Mouse (Mus musculus): Measurements from ENCODE around the gene Sh3gl2.

DNA sequence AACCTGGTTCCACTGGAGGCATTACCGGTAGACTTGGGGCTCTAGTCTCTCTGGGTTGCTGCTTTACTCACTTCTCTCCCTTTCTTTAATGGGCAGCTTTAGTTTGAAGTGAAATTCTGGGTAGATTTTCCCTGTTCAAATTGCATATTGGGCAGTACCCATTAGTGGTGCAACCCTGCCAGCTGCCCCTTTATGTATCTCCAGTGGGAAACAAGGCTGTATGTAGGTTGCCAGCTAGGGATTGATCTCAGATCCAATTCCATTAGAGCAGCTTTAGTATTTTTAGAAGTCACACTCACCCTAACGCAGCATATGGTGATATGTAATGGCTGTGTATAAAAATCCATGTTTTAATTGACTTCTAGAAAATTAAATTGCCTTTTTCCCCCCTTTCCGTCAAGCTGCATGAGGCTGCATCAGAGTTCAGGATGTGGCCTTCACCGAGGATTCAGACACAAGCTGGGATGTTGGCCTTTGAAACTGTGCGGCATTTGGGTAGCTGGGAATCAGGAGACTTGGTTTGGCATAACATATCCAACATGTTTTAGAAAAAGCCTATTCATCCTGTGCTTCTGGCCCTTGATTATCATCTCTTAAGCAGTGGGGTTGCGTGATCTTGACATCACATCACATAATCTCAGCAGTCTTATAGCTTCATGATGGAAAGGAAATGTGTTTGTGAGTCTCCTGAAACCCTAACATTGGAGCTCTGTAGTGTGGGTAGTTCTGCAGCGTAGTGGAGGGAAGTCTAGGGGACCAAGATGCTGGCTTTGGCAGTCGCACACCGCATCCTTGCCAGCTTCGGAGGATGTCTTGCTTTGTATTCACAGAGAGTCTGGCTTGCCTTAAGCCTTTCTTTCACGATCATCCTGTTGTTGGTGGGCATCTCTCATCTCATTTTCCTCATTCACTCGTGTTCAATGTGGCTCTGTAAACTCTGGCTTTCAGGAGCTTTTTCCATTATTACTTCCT lies 56.0 kb downstream of the Sh3gl2 start:
- TF ChIP-seq CTCF (IDR thresholded peaks at IDR 0.05; ENCODE audit: borderline replicate concordance, control insufficient read depth, extremely low read depth, insufficient read depth, low read length, poor library complexity) (no peak), POLR2A (IDR thresholded peaks at IDR 0.05; ENCODE audit: control insufficient read depth, extremely low read depth, insufficient read depth, low read length, poor library complexity) (no peak)

Data from thymus, adult 2 months (tissue).